Mouse (Mus musculus): ENCODE data around the gene Cyfip2. TPM values are rescaled to one million over a fixed set of nuclear protein-coding genes. Genes with fewer than 3 reads are reported as not detected.

Gene Cyfip2
- total RNA-seq, 2 experiments from 2014 or later = 35.4 to 39.7 TPM

GRCm38 (mm10) chr11:46308271-46308974, 4.2 kb downstream of the Cyfip2 start:
- no peak for DNase-seq

GRCm38 (mm10) chr11:46307768-46308167, 4.9 kb downstream of the Cyfip2 start:
- no peak for DNase-seq

- DNase-seq = no peak
Measured at GRCm38 (mm10) chr11:46306776-46307175, 5.9 kb downstream of the Cyfip2 start.

- no peak for DNase-seq
Measured at GRCm38 (mm10) chr11:46305881-46306520, 6.7 kb downstream of the Cyfip2 start.

GRCm38 (mm10) chr11:46304864-46305710, 7.6 kb downstream of the Cyfip2 start:
- peak; percentile 56 for DNase-seq

GRCm38 (mm10) chr11:46304093-46304492, 8.6 kb downstream of the Cyfip2 start:
- DNase-seq = no peak

- no peak for DNase-seq
Measured at GRCm38 (mm10) chr11:46302471-46302870, 10.2 kb downstream of the Cyfip2 start.

GRCm38 (mm10) chr11:46301579-46302248, 10.9 kb downstream of the Cyfip2 start:
- no peak for DNase-seq

- no peak for DNase-seq
Measured at GRCm38 (mm10) chr11:46299901-46300300, 12.8 kb downstream of the Cyfip2 start.

GRCm38 (mm10) chr11:46298889-46299785, 13.5 kb downstream of the Cyfip2 start:
- peak; percentile 36 for DNase-seq

- no peak for DNase-seq
Measured at GRCm38 (mm10) chr11:46294390-46294789, 18.3 kb downstream of the Cyfip2 start.

GRCm38 (mm10) chr11:46293491-46293890, 19.2 kb downstream of the Cyfip2 start:
- DNase-seq = no peak

- DNase-seq = no peak
Measured at GRCm38 (mm10) chr11:46290988-46291405, 21.7 kb downstream of the Cyfip2 start.

- DNase-seq = no peak
Measured at GRCm38 (mm10) chr11:46289561-46289960, 23.1 kb downstream of the Cyfip2 start.

- no peak for DNase-seq
Measured at GRCm38 (mm10) chr11:46289022-46289421, 23.6 kb downstream of the Cyfip2 start.

GRCm38 (mm10) chr11:46288091-46288490, 24.6 kb downstream of the Cyfip2 start:
- DNase-seq = no peak

- no peak for DNase-seq
Measured at GRCm38 (mm10) chr11:46286803-46287202, 25.9 kb downstream of the Cyfip2 start.

GRCm38 (mm10) chr11:46283800-46284199, 28.9 kb downstream of the Cyfip2 start:
- no peak for DNase-seq

- DNase-seq = no peak
Measured at GRCm38 (mm10) chr11:46282612-46283011, 30.0 kb downstream of the Cyfip2 start.

- DNase-seq = no peak
Measured at GRCm38 (mm10) chr11:46278709-46279108, 34.0 kb downstream of the Cyfip2 start.

- peak; percentile 28 for DNase-seq
Measured at GRCm38 (mm10) chr11:46278140-46278539, 34.5 kb downstream of the Cyfip2 start.
